Mouse (Mus musculus) B cell, adult (primary cell): ENCODE results near the gene Mia. TPM values are rescaled to one million over a fixed set of nuclear protein-coding genes. Genes with fewer than 3 reads are reported as not detected.

Experiments
- total RNA-seq: library from RNA; stranded (reverse); gene quantifications from 4 replicates; pipeline ENCODE4 v1.2.4, GENCODE M21; 2023; ENCODE audit not compliant: inconsistent age

The Mia gene
- 0.57 to 1.5 TPM (median 0.90 TPM) in 3 of 4 replicates, not detected in the other for total RNA-seq

DNA sequence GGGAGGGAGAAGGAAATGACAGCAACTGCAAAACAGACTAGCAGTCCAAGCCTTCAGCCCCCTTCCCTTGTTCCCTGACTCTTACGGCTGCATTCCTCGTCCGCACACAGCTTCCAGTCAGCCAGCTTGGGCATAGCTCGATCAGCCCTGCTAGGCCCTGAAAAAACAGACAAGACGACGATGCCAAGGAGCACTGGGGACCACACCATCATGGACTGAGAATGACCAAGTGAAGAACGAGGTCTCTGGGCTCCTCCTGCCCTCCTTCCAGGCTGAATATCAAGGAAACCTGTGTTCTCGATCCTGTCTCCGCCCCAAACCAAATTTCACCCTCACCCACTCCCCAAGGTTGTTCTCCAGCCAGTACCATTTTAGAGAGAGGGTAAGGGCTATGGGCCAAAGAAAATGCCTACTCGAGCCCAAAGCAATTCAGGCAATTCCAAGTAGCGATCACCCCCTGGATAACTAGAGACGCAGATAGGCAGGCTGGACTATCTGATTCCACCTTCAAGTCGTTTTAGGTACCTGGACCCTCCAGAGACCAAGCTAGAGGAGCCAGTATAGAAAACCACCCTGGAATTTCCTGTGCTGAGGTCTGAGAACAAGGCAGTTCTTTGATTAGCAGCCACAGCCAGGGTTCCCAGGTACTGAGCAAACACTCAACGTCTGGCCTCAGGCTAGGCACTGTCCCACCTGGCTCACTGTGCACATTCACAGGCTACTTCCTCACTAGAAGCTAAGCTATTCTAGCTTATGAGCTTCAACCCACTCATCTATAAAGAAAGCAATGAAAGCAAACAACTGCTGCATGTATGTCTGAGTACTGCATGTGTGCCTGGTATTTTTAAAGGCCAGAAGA, at the start of gene Mia, which contains the start of gene Gm21983:
Gene Mia (minus strand): TSS at position 321 of the 859 bp plus-strand sequence.
Gene Gm21983 (minus strand): TSS at position 250 of the 859 bp plus-strand sequence.

DNA sequence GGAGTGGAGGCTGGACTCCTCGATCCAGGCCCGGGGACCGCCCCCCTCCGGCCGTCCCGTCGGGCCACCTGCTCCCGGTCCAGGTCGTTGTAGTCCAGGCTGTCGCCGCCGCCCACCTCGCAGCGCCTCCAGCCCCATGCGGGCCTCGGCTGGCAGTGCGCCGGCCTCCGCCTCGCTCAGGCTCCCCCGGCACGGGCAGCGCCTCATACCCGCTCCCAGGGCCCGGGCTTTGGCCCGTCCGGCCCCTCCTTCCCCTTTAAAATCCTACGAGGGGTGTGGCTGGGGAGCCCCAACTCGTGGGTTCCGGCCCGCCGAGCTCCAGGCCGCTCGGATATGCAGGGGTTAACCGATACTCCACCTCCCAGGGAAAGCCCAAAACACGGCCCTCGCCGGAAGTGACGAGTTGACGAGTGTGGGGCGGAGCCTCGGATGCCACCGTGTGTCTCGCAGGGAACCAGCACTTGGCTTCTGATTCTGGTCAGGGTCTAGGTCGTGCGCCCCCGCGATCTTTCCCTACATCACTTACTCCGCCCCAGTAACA, 47.4 kb upstream of the Mia start, which contains the start of gene Itpkc:
Gene Itpkc (minus strand): TSS at position 381 of the 541 bp plus-strand sequence.

GRCm38 (mm10) chr7:27195681-27196611, 15.0 kb upstream of the Mia start, which contains the start of the genes BC024978 and Snrpa:
Gene BC024978, plus strand, starts transcription at chr7:27195781.
Gene Snrpa, minus strand, starts transcription at chr7:27196271.

GRCm38 (mm10) chr7:27178324-27179216, 2.4 kb downstream of the Mia start, which contains the start of gene Rab4b:
Gene Rab4b, minus strand, starts transcription at chr7:27178896.

DNA sequence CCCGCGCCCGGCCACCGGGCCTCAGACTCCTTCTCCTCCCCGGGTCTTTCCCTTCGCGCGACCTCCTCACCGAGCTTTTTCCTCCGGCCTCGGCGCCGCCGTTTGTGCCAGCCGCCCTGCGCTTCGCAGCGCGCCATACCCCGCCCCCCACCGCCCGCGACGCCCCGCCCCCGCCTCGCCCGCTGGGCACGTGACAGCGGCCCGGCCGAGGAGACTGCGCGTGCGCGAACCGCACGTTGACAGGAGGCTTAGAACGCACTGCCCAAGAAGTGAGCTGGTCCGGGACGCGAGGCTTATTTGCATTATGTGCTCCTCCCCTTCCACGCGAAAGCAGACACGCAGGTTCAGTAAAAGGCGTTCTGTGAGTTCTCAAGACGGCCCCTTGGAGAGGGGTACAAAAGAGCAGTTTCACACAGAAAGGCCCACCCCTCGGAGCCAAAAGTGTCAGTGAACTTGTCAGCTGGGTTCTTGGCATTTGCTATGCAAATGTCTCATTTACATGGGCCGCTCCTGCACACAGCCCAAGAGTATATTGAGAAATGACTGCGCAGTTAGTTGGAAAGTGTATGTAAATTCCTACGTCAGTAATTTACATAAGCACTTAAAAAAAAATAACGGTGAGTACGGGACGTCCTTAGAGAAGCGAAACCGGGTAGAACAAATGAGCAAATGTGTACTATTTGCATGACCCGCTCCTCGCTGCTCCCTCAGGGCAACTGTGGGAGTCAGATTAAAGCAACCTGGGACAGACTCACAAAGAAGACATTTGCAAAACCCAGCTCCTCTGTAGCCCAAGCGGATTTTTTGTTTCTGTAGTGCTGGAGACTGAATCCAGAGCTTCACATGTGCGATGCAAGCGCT, 14.1 kb downstream of the Mia start, which contains the start of gene Egln2:
Gene Egln2 (minus strand): TSS at position 189 of the 861 bp plus-strand sequence.

GRCm38 (mm10) chr7:27153205-27153764, 27.7 kb downstream of the Mia start, which contains the start of gene Cyp2t4:
Gene Cyp2t4, plus strand, starts transcription at chr7:27153714.

Other genes starting within 250 kb of the Mia start
- gene Cyp2a22, start 241.8 kb downstream of the Mia start, total RNA-seq = not detected in 4 replicates
- gene Cyp2a12, start 152.1 kb downstream of the Mia start, total RNA-seq = not detected in 4 replicates
- not detected in 4 replicates for gene Cyp2f2, start 61.2 kb downstream of the Mia start, total RNA-seq
- not detected in 4 replicates for gene Cyp2t4, start 27.4 kb downstream of the Mia start, total RNA-seq
- 226 to 254 TPM (median 243 TPM) in 4 replicates for gene Egln2, start 14.4 kb downstream of the Mia start, total RNA-seq
- gene Rab4b, start 2.3 kb downstream of the Mia start, total RNA-seq = 167 to 187 TPM (median 176 TPM) in 4 replicates
- not detected in 4 replicates for gene Gm21983, start 71 bp downstream of the Mia start, total RNA-seq
- 15.0 to 18.0 TPM (median 16.3 TPM) in 4 replicates for gene BC024978, start 14.6 kb upstream of the Mia start, total RNA-seq
- 98.7 to 129 TPM (median 118 TPM) in 4 replicates for gene Snrpa, start 15.1 kb upstream of the Mia start, total RNA-seq
- 16.9 to 22.1 TPM (median 20.3 TPM) in 4 replicates for gene Itpkc, start 47.5 kb upstream of the Mia start, total RNA-seq
- 25.8 to 31.0 TPM (median 27.4 TPM) in 4 replicates for gene Coq8b, start 51.9 kb upstream of the Mia start, total RNA-seq
- 1.4 to 3.2 TPM (median 1.6 TPM) in 4 replicates for gene Numbl, start 77.3 kb upstream of the Mia start, total RNA-seq
- 0.87 to 0.97 TPM (median 0.93 TPM) in 4 replicates for gene Ltbp4, start 156.5 kb upstream of the Mia start, total RNA-seq
- 87.2 to 119 TPM (median 99.9 TPM) in 4 replicates for gene Shkbp1, start 174.9 kb upstream of the Mia start, total RNA-seq
- gene Gm20479, start 176.3 kb upstream of the Mia start, total RNA-seq = not detected in 4 replicates